Mouse (Mus musculus): ENCODE data around the gene Epm2aip1. TPM values are rescaled to one million over a fixed set of nuclear protein-coding genes. Genes with fewer than 3 reads are reported as not detected.

Epm2aip1 gene
- total and polyA plus RNA-seq, 3 experiments = 9.3 to 12.2 (median 11.4) TPM

DNA sequence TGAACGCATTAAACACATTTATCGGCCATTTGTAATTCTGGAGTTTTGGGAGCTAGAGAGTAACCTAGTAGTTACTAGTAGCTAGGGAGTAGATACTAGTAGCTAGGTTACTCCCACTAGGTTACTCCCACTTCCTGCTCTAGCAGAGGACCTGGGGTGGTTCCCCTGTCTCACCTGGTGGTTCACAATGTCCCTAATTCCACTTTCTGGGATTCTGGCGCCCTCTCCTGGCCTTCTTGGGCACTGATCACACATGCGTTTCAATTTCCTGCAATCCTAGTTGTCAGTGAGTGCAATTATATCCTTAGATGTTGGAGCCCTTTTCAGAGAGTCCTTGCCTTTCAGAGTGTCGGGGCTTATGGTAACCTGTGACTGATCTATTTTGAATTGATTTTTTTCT, 42.5 kb downstream of the Epm2aip1 start (continued):
- TF ChIP-seq ZNF384 (IDR thresholded peaks at IDR 0.05; ENCODE audit: low read depth, low read length) = no peak
- TF ChIP-seq TCF12 (IDR thresholded peaks at IDR 0.05; ENCODE audit: low read depth, low read length) = no peak
- TF ChIP-seq POLR2AphosphoS2 (IDR thresholded peaks at IDR 0.05; ENCODE audit: low read depth, low read length) = no peak
- TF ChIP-seq HCFC1 (IDR thresholded peaks at IDR 0.05; ENCODE audit: low read depth, low read length) = no peak
- TF ChIP-seq UBTF (IDR thresholded peaks at IDR 0.05; ENCODE audit: low read depth, low read length) = no peak
- TF ChIP-seq MAFK (IDR thresholded peaks at IDR 0.05; ENCODE audit: insufficient replicate concordance, low read length) = no peak
- TF ChIP-seq NRF1 (IDR thresholded peaks at IDR 0.05; ENCODE audit: low read depth, low read length) = no peak

DNA sequence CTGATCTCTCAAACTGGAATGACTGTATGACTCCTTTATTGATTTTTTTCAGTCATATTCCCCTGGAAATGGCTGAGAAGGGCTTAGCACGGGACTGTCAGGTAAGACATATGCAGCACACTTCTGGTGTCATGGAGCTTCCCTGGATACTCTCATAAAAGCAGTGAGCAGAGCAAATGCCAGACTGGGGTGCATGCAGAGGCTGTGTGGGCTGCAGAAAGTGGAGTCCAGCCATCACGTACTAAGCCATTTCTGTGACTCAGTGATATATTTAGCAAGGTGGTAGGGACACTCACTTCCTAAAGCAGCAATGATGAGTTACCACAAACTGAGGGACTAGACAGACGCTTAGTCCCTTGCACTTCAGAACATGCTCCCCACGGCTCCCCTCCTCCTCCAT, 49.2 kb downstream of the Epm2aip1 start:
- H3K4me3 ChIP-seq (replicated peaks in 1 of 3; ENCODE audit: low read depth in 2 of 3, low read length in 2 of 3, poor library complexity in 1 of 3) = no peak overlapping the region
- H3K4me1 ChIP-seq (ENCODE audit: control insufficient read depth in 1 of 2, insufficient read depth in 2 of 2) = peaks cover 5 to 25% of the 10 kb centered on the region in 2 experiments
- H3K27me3 ChIP-seq (replicated peaks) = no peaks in the 10 kb centered on the region
- H3K9me3 ChIP-seq (replicated peaks; ENCODE audit: low read length) = no peaks in the 10 kb centered on the region
- no peak for DNase-seq (ENCODE audit: extremely low read depth)
- no peaks in the 10 kb centered on the region for H3K79me2 ChIP-seq (replicated peaks; ENCODE audit: control insufficient read depth, extremely low read depth, insufficient read depth, poor library complexity, severe bottlenecking)
- dilution Hi-C loops (cut with MboI; ENCODE audit: extremely low pct_ligation_motif_present, extremely low pct_unique_long_range_greater_than_20kb, low sequenced_read_pairs) (no loop called here), in situ Hi-C loops (cut with MboI; ENCODE audit: low pct_ligation_motif_present, low pct_unique_long_range_greater_than_20kb, low sequenced_read_pairs) (no loop called here)
- no peak overlapping the region; the same call in 1 of the 2 replicates for H3K27ac ChIP-seq (ENCODE audit: insufficient read depth, low read depth)
- no peak for TF ChIP-seq CHD2 (IDR thresholded peaks at IDR 0.05; ENCODE audit: low read length)
- no peak for TF ChIP-seq USF2 (conservative IDR thresholded peaks at IDR 0.05; ENCODE audit: low read depth, low read length)
- TF ChIP-seq PAX5 (IDR thresholded peaks at IDR 0.05; ENCODE audit: low read length) = no peak
- no peak for TF ChIP-seq HCFC1 (IDR thresholded peaks at IDR 0.05; ENCODE audit: low read depth, low read length)
- TF ChIP-seq KAT2A (IDR thresholded peaks at IDR 0.05; ENCODE audit: insufficient replicate concordance, low read length) = no peak
- no peak for TF ChIP-seq ELF1 (IDR thresholded peaks at IDR 0.05; ENCODE audit: low read depth, low read length)
- TF ChIP-seq ETS1 (conservative IDR thresholded peaks at IDR 0.05; ENCODE audit: low read depth, low read length) = no peak
- no peak for TF ChIP-seq GABPA (IDR thresholded peaks at IDR 0.05; ENCODE audit: insufficient replicate concordance, low read depth, low read length)
- no peak for TF ChIP-seq TCF12 (IDR thresholded peaks at IDR 0.05; ENCODE audit: low read depth, low read length)
- no peak for TF ChIP-seq MAZ (IDR thresholded peaks at IDR 0.05; ENCODE audit: low read depth, low read length)
- TF ChIP-seq POLR2A (IDR thresholded peaks at IDR 0.05; ENCODE audit: low read depth, low read length) = no peak
- no peak for TF ChIP-seq JUN (IDR thresholded peaks at IDR 0.05; ENCODE audit: insufficient read depth, low read depth, low read length)
- no peak for TF ChIP-seq NRF1 (IDR thresholded peaks at IDR 0.05; ENCODE audit: low read depth, low read length)
- no peak for TF ChIP-seq ZKSCAN1 (IDR thresholded peaks at IDR 0.05; ENCODE audit: borderline replicate concordance, low read depth, low read length)
- TF ChIP-seq USF1 (IDR thresholded peaks at IDR 0.05; ENCODE audit: low read depth, low read length) = no peak
- no peak for TF ChIP-seq MAX (IDR thresholded peaks at IDR 0.05; ENCODE audit: low read length)
- no peak for TF ChIP-seq ZC3H11A (IDR thresholded peaks at IDR 0.05; ENCODE audit: low read depth, low read length)
- TF ChIP-seq IRF4 (IDR thresholded peaks at IDR 0.05; ENCODE audit: low read depth, low read length) = no peak
- TF ChIP-seq RAD21 (IDR thresholded peaks at IDR 0.05; ENCODE audit: low read depth, low read length) = no peak
- TF ChIP-seq NELFE (IDR thresholded peaks at IDR 0.05; ENCODE audit: low read depth, low read length) = no peak
- no peak overlapping the region for H3K9ac ChIP-seq (ENCODE audit: insufficient read depth, low read depth)
- no peak overlapping the region for H3K4me2 ChIP-seq (ENCODE audit: insufficient read depth, low read depth, poor library complexity, severe bottlenecking)
- no peaks in the 10 kb centered on the region for H3K36me3 ChIP-seq (replicated peaks in 1 of 2; ENCODE audit: control insufficient read depth in 1 of 2, insufficient read depth in 1 of 2, low read length in 1 of 2)
